Mouse (Mus musculus) cerebellum, postnatal 4 days (tissue): Measurements from ENCODE around the gene Fbxw5.

Source experiments
- DNase-seq, 2 experiments: peaks; one replicate each; pipeline ENCODE4 v3.0.0; 2022; ENCODE audit warnings: low spot score in 2 of 2, mixed read lengths in 1 of 2

Fbxw5 gene

GRCm38 (mm10) chr2:25477967-25478675, 22.4 kb upstream of the Fbxw5 start:
- no peak for DNase-seq

GRCm38 (mm10) chr2:25479551-25480311, 20.8 kb upstream of the Fbxw5 start:
- DNase-seq, result no peak

- no peak for DNase-seq
These were observed 20.0 kb upstream of the Fbxw5 start for GRCm38 (mm10) chr2:25480541-25480940.

- DNase-seq, result no peak
These were observed 17.6 kb upstream of the Fbxw5 start for GRCm38 (mm10) chr2:25482969-25483368.

- peak in 1 of 2 experiments; percentile 27 for DNase-seq
These were observed 15.5 kb upstream of the Fbxw5 start for GRCm38 (mm10) chr2:25484901-25485647.

- DNase-seq, result no peak
These were observed 12.4 kb upstream of the Fbxw5 start for GRCm38 (mm10) chr2:25487965-25488670.

DNA sequence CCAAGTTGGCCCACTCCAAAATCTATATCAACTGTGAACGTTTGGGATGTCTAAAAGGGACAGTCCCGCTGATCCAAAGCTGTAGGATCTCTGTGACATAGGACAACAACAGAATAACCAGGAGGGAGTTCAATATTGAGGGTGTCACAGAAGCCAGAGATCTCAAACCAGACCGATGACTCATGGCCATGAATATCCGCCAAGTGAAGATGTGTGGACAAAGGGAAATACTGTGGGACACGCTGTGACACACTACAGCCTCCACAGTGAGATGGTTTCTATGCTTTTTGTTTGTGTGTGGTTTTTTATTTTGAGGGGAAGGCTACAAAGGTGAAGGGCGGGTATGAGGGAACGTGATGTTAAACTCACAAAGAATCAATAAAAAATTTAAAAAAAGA, 11.9 kb upstream of the Fbxw5 start:
- no peak for DNase-seq

GRCm38 (mm10) chr2:25492988-25493387, 7.6 kb upstream of the Fbxw5 start:
- DNase-seq, result no peak

- DNase-seq, result no peak
These were observed 7.0 kb upstream of the Fbxw5 start, which contains the start of gene Lcn12 for GRCm38 (mm10) chr2:25493476-25493961. Gene Lcn12, minus strand, starts transcription at chr2:25493911.

- DNase-seq, result no peak
These were observed 4.1 kb upstream of the Fbxw5 start for GRCm38 (mm10) chr2:25496462-25496861.

DNA sequence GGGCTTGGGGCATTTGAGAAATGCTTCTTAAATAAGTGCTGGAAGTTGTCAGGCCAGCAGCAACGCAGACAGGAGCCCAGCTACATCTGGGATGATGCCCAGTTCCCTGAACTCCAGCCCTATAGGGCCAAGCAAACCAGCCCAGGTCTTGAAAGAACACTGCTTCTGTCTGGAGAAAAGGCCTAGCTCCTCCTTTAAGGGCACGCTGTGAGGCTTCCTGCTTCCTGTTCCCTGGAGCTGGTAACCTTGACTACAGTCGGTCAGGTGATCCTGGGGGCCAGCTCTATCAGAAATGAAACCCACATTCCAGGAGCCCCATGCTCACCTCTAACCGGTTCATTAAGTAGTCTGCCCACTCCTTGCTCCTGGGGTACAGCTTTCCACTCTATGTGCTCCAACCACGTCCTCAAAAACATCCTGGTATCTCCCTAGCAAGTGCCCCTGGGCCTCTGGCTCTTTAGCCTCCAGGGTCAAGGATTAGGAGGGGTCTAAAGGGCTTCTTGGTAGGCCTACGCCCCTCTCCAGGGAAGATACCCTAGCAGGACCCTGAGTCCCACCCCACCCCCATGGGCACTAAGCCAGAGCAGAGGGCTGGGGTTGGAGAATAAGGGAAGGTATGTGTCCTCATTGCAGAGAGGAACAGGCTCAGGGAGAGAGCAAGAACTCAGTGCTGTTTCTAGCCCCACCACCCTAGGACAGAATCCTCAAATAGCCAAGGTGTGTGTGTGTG, 2.5 kb upstream of the Fbxw5 start:
- no peak for DNase-seq

GRCm38 (mm10) chr2:25498622-25499478, 1.7 kb upstream of the Fbxw5 start:
- no peak for DNase-seq

DNA sequence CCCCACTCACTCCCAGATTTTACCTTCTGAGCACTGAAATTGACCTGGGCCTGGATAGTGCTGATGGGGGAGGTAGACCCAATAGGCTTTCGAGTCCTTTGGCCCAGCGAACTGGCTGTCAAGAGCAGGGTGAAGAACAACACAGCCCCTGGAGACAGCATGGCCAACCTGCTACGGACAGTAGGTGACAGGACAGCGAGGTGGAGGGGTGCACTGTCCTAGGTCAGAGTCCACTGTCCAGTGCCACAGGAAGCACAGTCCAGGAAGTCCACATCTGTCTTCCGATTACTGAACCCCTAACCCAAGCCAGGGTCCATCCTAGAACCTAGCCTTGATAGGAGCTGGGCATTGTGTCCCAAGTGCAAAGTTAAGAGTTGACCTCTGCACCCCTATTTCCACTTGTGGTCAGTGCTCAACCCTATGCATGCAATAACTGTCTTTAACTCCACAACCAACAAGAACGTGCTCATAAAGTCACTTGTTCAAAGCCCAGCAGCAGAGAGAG, 427 bp upstream of the Fbxw5 start:
- no peak for DNase-seq

- no peak for DNase-seq
These were observed 1.3 kb downstream of the Fbxw5 start, which contains the start of gene C8g for GRCm38 (mm10) chr2:25501593-25502486. Gene C8g, minus strand, starts transcription at chr2:25501719.

GRCm38 (mm10) chr2:25502726-25503125, 2.2 kb downstream of the Fbxw5 start:
- DNase-seq, result no peak

GRCm38 (mm10) chr2:25504538-25504937, 4.0 kb downstream of the Fbxw5 start:
- DNase-seq, result no peak

DNA sequence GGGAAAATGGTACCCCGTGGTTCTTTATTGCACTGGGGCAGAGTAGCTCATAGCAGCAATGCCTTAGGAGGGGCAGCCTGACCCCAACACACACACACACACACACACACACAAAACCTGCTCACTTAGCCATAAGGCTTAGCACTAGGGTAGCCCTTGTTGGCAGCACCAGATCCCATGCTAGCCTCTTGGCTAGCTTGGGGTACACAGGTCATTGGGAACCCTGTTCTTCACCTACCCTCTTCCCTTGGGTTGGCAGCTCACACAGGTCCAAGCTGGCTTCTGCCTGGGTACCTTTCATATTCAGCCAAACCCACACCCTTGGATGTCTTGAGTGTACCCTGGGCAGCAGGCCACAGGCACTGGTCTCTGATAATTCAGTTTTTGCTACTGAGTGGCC, 4.5 kb downstream of the Fbxw5 start:
- no peak for DNase-seq

- DNase-seq, result no peak
These were observed 5.3 kb downstream of the Fbxw5 start for GRCm38 (mm10) chr2:25505860-25506259.

GRCm38 (mm10) chr2:25506964-25507363, 6.4 kb downstream of the Fbxw5 start:
- DNase-seq, result no peak
